In the genomic region with DNA sequence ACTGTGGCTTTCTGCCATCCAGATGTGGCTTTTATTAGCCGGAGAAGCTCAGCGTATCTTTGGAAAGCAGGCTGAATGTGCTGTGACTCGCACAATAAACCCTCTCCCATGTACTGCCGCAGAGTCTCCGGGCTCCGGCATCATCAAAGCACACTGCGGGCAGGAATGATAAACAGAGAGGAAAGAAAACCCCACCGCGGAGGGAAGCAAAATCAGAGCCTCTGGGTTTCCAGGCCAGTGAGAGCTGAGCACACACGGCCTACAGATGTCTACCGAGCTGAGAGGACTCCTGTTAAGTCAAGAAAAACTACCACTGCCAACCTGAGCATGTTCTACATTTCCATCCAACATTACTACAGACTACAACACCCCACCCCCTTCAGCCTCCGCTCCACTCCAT, we compare ENCODE assay signal across 9 mouse cellular contexts. TPM values are rescaled to one million over a fixed set of nuclear protein-coding genes. Genes with fewer than 3 reads are reported as not detected.
A peak's percentile ranks its signal among the peaks of the same experiment; 100 is the strongest.
DNase-seq lines count a peak whose midpoint lies in the region; ATAC-seq and TF ChIP-seq lines count a peak whose summit lies in the region.
"Had no signal": no experiment of that assay in that cellular context is flagged by ENCODE, and none has a peak within 500 bp of the region (broad histone marks: within the 10 kb centered on the region; RNA-seq: fewer than 3 reads in every experiment).

No protein-coding gene starts in this region.

- H3K4me3 ChIP-seq in left cerebral cortex, adult 2 months: peak overlapping the region; percentile 82
- H3K4me3 ChIP-seq in embryonic facial prominence, embryonic 14.5 days (ENCODE audit: low read depth, low read length): peak overlapping the region; percentile 88
- H3K4me3 ChIP-seq in intestine, embryonic 16.5 days (ENCODE audit: low read length): peak overlapping the region; percentile 82
- peak overlapping the region; percentile 88 for H3K4me3 ChIP-seq in neural tube, embryonic 13.5 days

- 11% methylated on average over 12 of the region's 12 CpGs for WGBS in embryonic facial prominence, embryonic 14.5 days
- WGBS in intestine, embryonic 16.5 days: 19% methylated on average over 12 of the region's 12 CpGs
- 17% methylated on average over 12 of the region's 12 CpGs for WGBS in neural tube, embryonic 13.5 days

- no peak for TF ChIP-seq CTCF in left cerebral cortex, adult 2 months (IDR thresholded peaks at IDR 0.05)

- H3K9me3 ChIP-seq in embryonic facial prominence, embryonic 14.5 days (ENCODE audit: control insufficient read depth, low read length): no peaks in the 10 kb centered on the region
- no peaks in the 10 kb centered on the region for H3K9me3 ChIP-seq in intestine, embryonic 16.5 days (ENCODE audit: control insufficient read depth, low read length)
- no peaks in the 10 kb centered on the region for H3K9me3 ChIP-seq in neural tube, embryonic 13.5 days

- peak overlapping the region; percentile 38 for H3K9ac ChIP-seq in embryonic facial prominence, embryonic 14.5 days (ENCODE audit: low read depth, low read length)
- H3K9ac ChIP-seq in intestine, embryonic 16.5 days (ENCODE audit: low read depth, low read length): peak overlapping the region; percentile 39
- H3K9ac ChIP-seq in neural tube, embryonic 13.5 days: peak overlapping the region; percentile 94

- peaks cover 10% of the 10 kb centered on the region; the same call in 1 of the 2 replicates for H3K36me3 ChIP-seq in embryonic facial prominence, embryonic 14.5 days (ENCODE audit: control insufficient read depth, insufficient read depth, low read length)
- no peaks in the 10 kb centered on the region for H3K36me3 ChIP-seq in intestine, embryonic 16.5 days (ENCODE audit: control insufficient read depth, insufficient read depth, low read length)
- H3K36me3 ChIP-seq in neural tube, embryonic 13.5 days: no peaks in the 10 kb centered on the region

- H3K4me1 ChIP-seq in embryonic facial prominence, embryonic 14.5 days (ENCODE audit: control insufficient read depth, insufficient read depth, low read length): peaks cover 44% of the 10 kb centered on the region
- peaks cover 75% of the 10 kb centered on the region for H3K4me1 ChIP-seq in intestine, embryonic 16.5 days (ENCODE audit: control insufficient read depth, insufficient read depth, low read length)
- peaks cover 90% of the 10 kb centered on the region for H3K4me1 ChIP-seq in neural tube, embryonic 13.5 days (replicated peaks)

- H3K27me3 ChIP-seq in embryonic facial prominence, embryonic 14.5 days (replicated peaks; ENCODE audit: control insufficient read depth, insufficient read depth, low read length): no peaks in the 10 kb centered on the region
- no peaks in the 10 kb centered on the region for H3K27me3 ChIP-seq in intestine, embryonic 16.5 days (replicated peaks; ENCODE audit: control insufficient read depth, insufficient read depth, low read length)
- no peaks in the 10 kb centered on the region for H3K27me3 ChIP-seq in neural tube, embryonic 13.5 days

- peak overlapping the region; percentile 59 for H3K27ac ChIP-seq in left cerebral cortex, adult 2 months
- H3K27ac ChIP-seq in embryonic facial prominence, embryonic 14.5 days (replicated peaks; ENCODE audit: low read depth, low read length): peak overlapping the region; percentile 39; the same call in 1 of the 2 replicates
- 0 out of 2 replicates have a peak overlapping the region, but pooled peaks have one; percentile 30 for H3K27ac ChIP-seq in intestine, embryonic 16.5 days (ENCODE audit: low read length)
- H3K27ac ChIP-seq in neural tube, embryonic 13.5 days (replicated peaks): peak overlapping the region; percentile 57

- intact Hi-C loops in left cerebral cortex, adult 2 months (cut with DNase I): no loop called here
- intact Hi-C loops in left cerebral cortex, postnatal 14 days (cut with DNase I): loop anchor here (10.0 kb wide), 1 partner anchor 569 kb away; a partner anchor contains a TSS
- intact Hi-C loops in left cerebral cortex, postnatal 4 days (cut with DNase I): loop anchor here (10.0 kb wide), 1 partner anchor 199 kb away; no protein-coding TSS in a partner anchor
- intact Hi-C loops in left cerebral cortex, postnatal 36 days (cut with DNase I): loop anchor here (10.0 kb wide), 1 partner anchor 569 kb away; a partner anchor contains a TSS

- ATAC-seq in embryonic facial prominence, embryonic 14.5 days (ENCODE audit: low read depth): no peak
- ATAC-seq in intestine, embryonic 16.5 days: no peak
- ATAC-seq in neural tube, embryonic 13.5 days (ENCODE audit: low read depth): no peak

- no peak for DNase-seq in left cerebral cortex, adult 2 months (ENCODE audit: extremely low spot score in 1 of 2, low spot score in 2 of 2)
- no peak for DNase-seq in left cerebral cortex, postnatal 14 days (ENCODE audit: low spot score in 2 of 2)
- DNase-seq in embryonic facial prominence, embryonic 14.5 days (ENCODE audit: low spot score): peak; percentile 76
- no peak for DNase-seq in left cerebral cortex, postnatal 4 days
- DNase-seq in gastrocnemius, adult 8-10 months (ENCODE audit: low spot score in 2 of 2): no peak
- DNase-seq in left cerebral cortex, postnatal 36 days (ENCODE audit: low spot score in 2 of 2): no peak
- DNase-seq: thymus, postnatal 25 days had no signal

- peak overlapping the region; percentile 94 for H3K4me2 ChIP-seq in embryonic facial prominence, embryonic 14.5 days (ENCODE audit: low read depth, low read length)
- peak overlapping the region; percentile 83 for H3K4me2 ChIP-seq in intestine, embryonic 16.5 days (ENCODE audit: low read depth, low read length)
- peak overlapping the region; percentile 85 for H3K4me2 ChIP-seq in neural tube, embryonic 13.5 days

RNA-seq across cellular contexts. Expression of a gene that starts 5.0 kb away (rescaled TPM):
- 10 to 100 TPM; 22.6 to 22.8 TPM for total RNA-seq in left cerebral cortex, adult 2 months (2021)
- total RNA-seq in left cerebral cortex, postnatal 14 days (2021): 10 to 100 TPM; 22.8 to 24.6 TPM
- polyA plus RNA-seq in embryonic facial prominence, embryonic 14.5 days (2014; fragmentation: Nextera tagmentation; extraction: Ambion mirVana): 31.5 and 33.8 TPM in 2 replicates
- 10.1 and 11.7 TPM in 2 replicates for polyA plus RNA-seq in intestine, embryonic 16.5 days (2015; fragmentation: Nextera tagmentation; extraction: Ambion mirVana)
- 19.2 and 19.4 TPM in 2 replicates for polyA plus RNA-seq in neural tube, embryonic 13.5 days (2015; fragmentation: Nextera tagmentation; extraction: Ambion mirVana)
- 10 to 100 TPM; 19.3 to 19.8 TPM for total RNA-seq in left cerebral cortex, postnatal 4 days (2021)
- total RNA-seq in gastrocnemius, adult 8-10 months (2022): 10 to 100 TPM in 1 of 4 experiments, 1 to 10 TPM in 3; 7.6 to 10.2 (median 8.0) TPM
- 10 to 100 TPM; 22.9 to 23.8 TPM for total RNA-seq in left cerebral cortex, postnatal 36 days (2021)

RNA-seq across cellular contexts. Expression of a gene that starts 50.1 kb away (rescaled TPM):
- 1 to 10 TPM; 6.6 to 8.1 TPM for total RNA-seq in left cerebral cortex, adult 2 months (2021)
- 10 to 100 TPM in 1 of 2 experiments, 1 to 10 TPM in 1; 9.8 to 14.5 TPM for total RNA-seq in left cerebral cortex, postnatal 14 days (2021)
- 20.2 and 29.3 TPM in 2 replicates for polyA plus RNA-seq in embryonic facial prominence, embryonic 14.5 days (2014; fragmentation: Nextera tagmentation; extraction: Ambion mirVana)
- polyA plus RNA-seq in intestine, embryonic 16.5 days (2015; fragmentation: Nextera tagmentation; extraction: Ambion mirVana): not detected in 2 replicates
- 1.0 and 2.7 TPM in 2 replicates for polyA plus RNA-seq in neural tube, embryonic 13.5 days (2015; fragmentation: Nextera tagmentation; extraction: Ambion mirVana)
- total RNA-seq in left cerebral cortex, postnatal 4 days (2021): 10 to 100 TPM; 13.4 to 16.4 TPM
- total RNA-seq in gastrocnemius, adult 8-10 months (2022): 10 to 100 TPM; 37.4 to 60.4 (median 51.8) TPM
- total RNA-seq in left cerebral cortex, postnatal 36 days (2021): 1 to 10 TPM; 9.1 to 9.6 TPM

Comparison
In these comparisons a context has a peak if more than half of its experiments do, and no peak if none do; other contexts are left out.
1. H3K9ac ChIP-seq: peak in every context shown above with its lines; median percentile 94 in neural tube, embryonic 13.5 days; 39 in intestine, embryonic 16.5 days; 38 in embryonic facial prominence, embryonic 14.5 days.